Mouse (Mus musculus): Measurements from ENCODE around the gene Iqsec1. TPM values are rescaled to one million over a fixed set of nuclear protein-coding genes. Genes with fewer than 3 reads are reported as not detected.

Iqsec1 gene
- polyA plus RNA-seq, 1 experiment from 2014 or later, result 16.9 TPM

- Histone ChIP-seq H3K9ac (replicated peaks) (no peak overlapping the region), H3K4me2 (replicated peaks) (no peak overlapping the region), H3K4me3 (replicated peaks) (no peak overlapping the region), H3K36me3 (no peaks in the 10 kb centered on the region), H3K4me1 (replicated peaks) (peaks cover 48% of the 10 kb centered on the region), H3K9me3 (no peaks in the 10 kb centered on the region), H3K27me3 (0 out of 2 replicates have a peak, but pooled peaks cover under 1% of the 10 kb centered on the region), H3K27ac (peak overlapping the region; percentile 83)
- no peak for ATAC-seq
- 97% methylated on average over 3 of the region's 3 CpGs for WGBS
These were observed 200.9 kb downstream of the Iqsec1 start for GRCm38 (mm10) chr6:90787587-90787986.

- H3K9me3 ChIP-seq, result no peaks in the 10 kb centered on the region
- no peaks in the 10 kb centered on the region for H3K36me3 ChIP-seq
- 37% methylated on average over 6 of the region's 6 CpGs for WGBS
- H3K4me1 ChIP-seq (replicated peaks), result peaks cover 53% of the 10 kb centered on the region
- H3K9ac ChIP-seq (replicated peaks), result no peak overlapping the region
- H3K27me3 ChIP-seq, result no peaks in the 10 kb centered on the region
- ATAC-seq, result no peak
- H3K4me2 ChIP-seq (replicated peaks), result peak overlapping the region; percentile 12; the same call in 1 of the 2 replicates
- no peak overlapping the region for H3K4me3 ChIP-seq (replicated peaks)
- peak overlapping the region; percentile 83 for H3K27ac ChIP-seq
These were observed 201.4 kb downstream of the Iqsec1 start for GRCm38 (mm10) chr6:90787036-90787435.

DNA sequence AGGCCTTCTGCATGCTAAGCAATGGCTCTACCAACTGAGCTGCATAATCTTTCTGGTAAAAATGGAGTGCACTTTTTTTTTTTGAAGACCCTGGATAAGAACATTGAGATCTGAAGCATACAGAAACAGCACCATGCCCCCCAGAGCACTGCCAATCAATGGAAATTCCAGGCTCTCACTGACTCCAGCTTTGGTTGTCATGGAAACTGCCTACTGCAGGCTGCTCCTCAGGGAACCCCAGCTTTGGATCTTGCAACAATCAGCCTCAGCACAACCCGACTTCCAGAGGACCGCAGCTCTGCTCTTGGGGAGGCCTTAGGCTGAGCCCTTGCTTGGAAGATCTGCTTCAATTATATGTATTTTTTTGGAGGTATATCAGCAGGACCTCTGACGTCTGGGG lies 201.9 kb downstream of the Iqsec1 start:
- peak; percentile 22 for ATAC-seq
- 12% methylated on average over 3 of the region's 3 CpGs for WGBS
- H3K4me1 ChIP-seq (replicated peaks), result peaks cover 58% of the 10 kb centered on the region

DNA sequence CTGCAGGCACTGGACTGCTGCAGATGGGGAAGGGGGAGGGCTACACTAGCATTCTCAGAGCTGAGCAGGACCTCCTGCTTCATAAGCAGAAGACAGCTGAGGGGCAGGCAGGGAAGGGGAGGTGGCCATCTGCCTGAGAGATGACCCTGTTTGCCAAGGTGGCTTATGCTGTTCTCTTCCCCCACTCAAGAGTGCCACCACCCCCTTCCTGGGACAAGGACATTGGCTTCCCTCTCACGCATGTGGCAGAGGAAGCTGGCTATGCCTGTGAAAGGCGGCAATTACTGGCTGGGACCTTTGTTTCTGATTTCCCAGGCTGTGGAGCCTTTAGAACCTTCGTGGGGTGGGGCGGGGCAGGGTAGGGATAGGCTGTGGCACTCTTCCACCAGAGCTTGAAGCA lies 204.5 kb downstream of the Iqsec1 start:
- Histone ChIP-seq H3K27ac (peak overlapping the region; percentile 99), H3K36me3 (no peaks in the 10 kb centered on the region), H3K4me3 (replicated peaks) (no peak overlapping the region), H3K4me2 (replicated peaks) (no peak overlapping the region), H3K27me3 (no peaks in the 10 kb centered on the region), H3K9me3 (no peaks in the 10 kb centered on the region), H3K4me1 (replicated peaks) (peaks cover 84% of the 10 kb centered on the region), H3K9ac (replicated peaks) (peak overlapping the region; percentile 21; the same call in 1 of the 2 replicates)
- no peak for ATAC-seq
- 34% methylated on average over 4 of the region's 4 CpGs for WGBS

More for the DNA sequence above, 201.9 kb downstream of the Iqsec1 start:
- Histone ChIP-seq H3K9ac (replicated peaks) (no peak overlapping the region), H3K9me3 (no peaks in the 10 kb centered on the region), H3K36me3 (no peaks in the 10 kb centered on the region), H3K4me3 (replicated peaks) (no peak overlapping the region), H3K4me2 (replicated peaks) (peak overlapping the region; percentile 12; the same call in 1 of the 2 replicates), H3K27me3 (no peaks in the 10 kb centered on the region), H3K27ac (peak overlapping the region; percentile 83)

- Histone ChIP-seq H3K27me3 (no peaks in the 10 kb centered on the region), H3K36me3 (no peaks in the 10 kb centered on the region), H3K4me3 (replicated peaks) (no peak overlapping the region), H3K9ac (replicated peaks) (no peak overlapping the region), H3K9me3 (no peaks in the 10 kb centered on the region), H3K27ac (peak overlapping the region; percentile 99), H3K4me2 (replicated peaks) (no peak overlapping the region), H3K4me1 (replicated peaks) (peaks cover 91% of the 10 kb centered on the region)
- no peak for ATAC-seq
These were observed 205.3 kb downstream of the Iqsec1 start for GRCm38 (mm10) chr6:90783176-90783575.

GRCm38 (mm10) chr6:90781921-90782770 lies 206.3 kb downstream of the Iqsec1 start:
- H3K27ac ChIP-seq, result peak overlapping the region; percentile 99
- WGBS, result 3% methylated on average over 19 of the region's 19 CpGs
- H3K9me3 ChIP-seq, result no peaks in the 10 kb centered on the region
- H3K4me1 ChIP-seq (replicated peaks), result peaks cover 89% of the 10 kb centered on the region
- no peaks in the 10 kb centered on the region for H3K36me3 ChIP-seq
- no peaks in the 10 kb centered on the region for H3K27me3 ChIP-seq
- ATAC-seq, result peak; percentile 83
- H3K4me3 ChIP-seq (replicated peaks), result peak overlapping the region; percentile 35
- peak overlapping the region; percentile 64 for H3K4me2 ChIP-seq (replicated peaks)
- peak overlapping the region; percentile 72 for H3K9ac ChIP-seq (replicated peaks)

DNA sequence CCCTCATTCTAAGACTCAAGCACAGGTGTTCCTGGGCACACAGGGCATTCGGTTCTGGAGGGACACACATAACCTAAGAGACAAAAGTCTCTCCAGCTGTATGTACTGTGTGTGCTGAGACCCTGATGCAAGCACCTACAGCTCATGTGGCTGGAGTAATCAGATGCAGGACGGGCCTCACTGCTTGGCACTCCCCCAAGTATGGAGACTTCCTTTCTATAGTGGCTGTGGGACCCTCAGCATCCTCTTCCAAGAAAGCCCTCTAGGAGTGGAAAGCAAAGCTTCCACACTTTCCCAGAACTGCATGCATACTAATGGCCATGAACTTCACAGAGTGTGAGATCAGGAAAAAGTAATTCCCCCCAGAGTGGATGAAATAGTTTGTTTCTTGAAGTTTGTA lies 208.0 kb downstream of the Iqsec1 start:
- Histone ChIP-seq H3K4me1 (replicated peaks) (peaks cover 80% of the 10 kb centered on the region), H3K27ac (peak overlapping the region; percentile 99), H3K36me3 (peaks cover 9% of the 10 kb centered on the region; the same call in 1 of the 2 replicates), H3K27me3 (no peaks in the 10 kb centered on the region), H3K9ac (replicated peaks) (peak overlapping the region; percentile 72; the same call in 1 of the 2 replicates), H3K4me3 (replicated peaks) (peak overlapping the region; percentile 35), H3K9me3 (no peaks in the 10 kb centered on the region), H3K4me2 (replicated peaks) (peak overlapping the region; percentile 64)
- no peak for ATAC-seq
- 30% methylated on average over 2 of the region's 2 CpGs for WGBS

DNA sequence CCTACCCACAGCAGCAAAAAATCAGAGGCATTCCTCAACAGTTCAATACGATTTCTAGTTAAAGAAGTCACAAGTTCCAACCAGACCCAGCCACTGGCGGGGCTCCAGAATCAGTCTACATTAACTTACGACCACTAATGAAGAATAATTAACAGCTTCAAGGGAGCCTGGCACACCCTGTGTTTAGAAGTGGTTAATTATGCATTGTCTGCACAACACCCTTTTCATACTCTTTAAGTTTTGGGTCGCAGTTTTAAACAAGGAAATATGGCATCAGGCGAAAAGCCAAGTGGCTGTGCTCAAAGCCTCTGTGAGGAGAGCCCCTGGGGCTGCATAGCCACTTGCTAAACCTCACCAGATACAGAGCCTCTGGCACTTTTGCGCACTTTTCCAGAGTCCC lies 209.6 kb downstream of the Iqsec1 start:
- no peak overlapping the region for H3K9ac ChIP-seq (replicated peaks)
- peaks cover 70% of the 10 kb centered on the region for H3K4me1 ChIP-seq (replicated peaks)
- H3K9me3 ChIP-seq, result no peaks in the 10 kb centered on the region
- peak overlapping the region; percentile 35; the same call in 1 of the 2 replicates for H3K4me3 ChIP-seq (replicated peaks)
- peaks cover 9% of the 10 kb centered on the region; the same call in 1 of the 2 replicates for H3K36me3 ChIP-seq
- WGBS, result 74% methylated on average over 6 of the region's 6 CpGs
- peak overlapping the region; percentile 64 for H3K4me2 ChIP-seq (replicated peaks)
- H3K27me3 ChIP-seq, result no peaks in the 10 kb centered on the region
- no peak overlapping the region for H3K27ac ChIP-seq
- no peak for ATAC-seq

DNA sequence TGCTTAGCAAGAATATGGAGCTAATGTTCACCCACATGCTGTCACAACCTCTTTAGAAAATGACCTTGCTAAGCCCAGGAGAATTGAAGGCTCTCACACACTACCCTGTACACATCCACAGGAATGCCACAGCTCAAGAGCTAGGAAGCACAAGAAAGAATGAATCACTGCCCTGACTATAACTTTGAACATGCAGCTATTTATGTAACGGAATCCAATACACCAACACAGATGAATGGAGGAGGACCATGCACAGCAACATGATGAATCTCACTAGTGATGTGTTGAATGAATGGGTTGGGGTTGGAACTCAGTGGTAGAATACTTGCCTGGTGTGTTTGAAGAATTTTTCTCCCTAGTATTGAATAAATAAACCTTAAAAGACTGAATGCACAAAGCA lies 211.2 kb downstream of the Iqsec1 start:
- Histone ChIP-seq H3K9me3 (no peaks in the 10 kb centered on the region), H3K4me1 (replicated peaks) (peaks cover 57% of the 10 kb centered on the region), H3K9ac (replicated peaks) (no peak overlapping the region), H3K27ac (no peak overlapping the region), H3K27me3 (no peaks in the 10 kb centered on the region), H3K4me3 (replicated peaks) (no peak overlapping the region), H3K4me2 (replicated peaks) (no peak overlapping the region), H3K36me3 (peaks cover 9% of the 10 kb centered on the region; the same call in 1 of the 2 replicates)
- WGBS, result 88% methylated on average over 1 of the region's 1 CpGs
- no peak for ATAC-seq

- H3K36me3 ChIP-seq, result peaks cover 9% of the 10 kb centered on the region; the same call in 1 of the 2 replicates
- H3K27ac ChIP-seq, result no peak overlapping the region
- no peak for ATAC-seq
- WGBS, result 94% methylated on average over 1 of the region's 1 CpGs
- H3K4me1 ChIP-seq (replicated peaks), result peaks cover 40% of the 10 kb centered on the region
- H3K27me3 ChIP-seq, result no peaks in the 10 kb centered on the region
- H3K4me2 ChIP-seq (replicated peaks), result no peak overlapping the region
- no peak overlapping the region for H3K9ac ChIP-seq (replicated peaks)
- no peak overlapping the region for H3K4me3 ChIP-seq (replicated peaks)
- no peaks in the 10 kb centered on the region for H3K9me3 ChIP-seq
These were observed 212.9 kb downstream of the Iqsec1 start for GRCm38 (mm10) chr6:90775606-90776005.

DNA sequence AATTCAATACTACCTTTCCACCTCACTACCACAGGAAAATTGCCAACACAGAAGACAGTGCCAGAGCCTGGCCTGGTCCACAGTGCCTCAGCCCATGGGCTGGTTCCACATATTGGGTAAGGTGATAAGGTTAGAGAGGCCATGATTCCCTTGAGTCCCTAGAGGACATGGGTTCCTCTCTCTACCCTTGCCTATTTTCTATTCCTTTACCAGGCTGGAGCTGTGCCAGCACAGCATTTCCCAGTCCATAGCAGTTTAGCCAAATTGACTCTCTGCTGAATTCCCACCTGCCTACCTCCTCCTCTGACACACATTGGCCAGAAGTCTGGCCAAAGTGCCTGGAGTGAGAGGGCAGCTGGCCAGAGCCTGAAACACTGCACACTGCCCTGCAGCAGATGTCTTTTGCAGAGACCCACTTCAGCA lies 214.7 kb downstream of the Iqsec1 start:
- ATAC-seq, result no peak
- peaks cover 15% of the 10 kb centered on the region for H3K36me3 ChIP-seq
- H3K4me1 ChIP-seq (replicated peaks), result peaks cover 23% of the 10 kb centered on the region
- no peak overlapping the region for H3K4me2 ChIP-seq (replicated peaks)
- no peak overlapping the region for H3K4me3 ChIP-seq (replicated peaks)
- H3K27me3 ChIP-seq, result no peaks in the 10 kb centered on the region
- H3K9me3 ChIP-seq, result no peaks in the 10 kb centered on the region
- no peak overlapping the region for H3K9ac ChIP-seq (replicated peaks)
- no peak overlapping the region for H3K27ac ChIP-seq

GRCm38 (mm10) chr6:90772120-90772519 lies 216.4 kb downstream of the Iqsec1 start:
- no peak overlapping the region for H3K27ac ChIP-seq
- H3K36me3 ChIP-seq, result peaks cover 25% of the 10 kb centered on the region
- no peak for ATAC-seq
- H3K27me3 ChIP-seq, result no peaks in the 10 kb centered on the region
- no peak overlapping the region for H3K4me3 ChIP-seq (replicated peaks)
- WGBS, result 90% methylated on average over 5 of the region's 5 CpGs
- H3K9ac ChIP-seq (replicated peaks), result no peak overlapping the region
- H3K4me2 ChIP-seq (replicated peaks), result no peak overlapping the region
- H3K4me1 ChIP-seq (replicated peaks), result peaks cover 15% of the 10 kb centered on the region
- no peaks in the 10 kb centered on the region for H3K9me3 ChIP-seq

All from midbrain, embryonic 13.5 days (tissue).